Mouse (Mus musculus): ENCODE measurements around the gene Tmem255b. TPM values are rescaled to one million over a fixed set of nuclear protein-coding genes. Genes with fewer than 3 reads are reported as not detected.

The Tmem255b gene
- polyA plus RNA-seq, 1 experiment = not detected

GRCm38 (mm10) chr8:13503936-13504606 is 69.1 kb downstream of the Tmem255b start:
- Histone ChIP-seq H3K27ac (ENCODE audit: insufficient read depth, low read length) (no peak overlapping the region), H3K4me3 (ENCODE audit: insufficient read depth, low read length) (no peak overlapping the region), H3K4me1 (ENCODE audit: control insufficient read depth, insufficient read depth, low read length) (no peaks in the 10 kb centered on the region)
- no peak for TF ChIP-seq POLR2A (IDR thresholded peaks at IDR 0.05; ENCODE audit: low read depth, low read length)
- no peak for TF ChIP-seq CTCF (IDR thresholded peaks at IDR 0.05; ENCODE audit: borderline replicate concordance, insufficient read depth, low read length)

DNA sequence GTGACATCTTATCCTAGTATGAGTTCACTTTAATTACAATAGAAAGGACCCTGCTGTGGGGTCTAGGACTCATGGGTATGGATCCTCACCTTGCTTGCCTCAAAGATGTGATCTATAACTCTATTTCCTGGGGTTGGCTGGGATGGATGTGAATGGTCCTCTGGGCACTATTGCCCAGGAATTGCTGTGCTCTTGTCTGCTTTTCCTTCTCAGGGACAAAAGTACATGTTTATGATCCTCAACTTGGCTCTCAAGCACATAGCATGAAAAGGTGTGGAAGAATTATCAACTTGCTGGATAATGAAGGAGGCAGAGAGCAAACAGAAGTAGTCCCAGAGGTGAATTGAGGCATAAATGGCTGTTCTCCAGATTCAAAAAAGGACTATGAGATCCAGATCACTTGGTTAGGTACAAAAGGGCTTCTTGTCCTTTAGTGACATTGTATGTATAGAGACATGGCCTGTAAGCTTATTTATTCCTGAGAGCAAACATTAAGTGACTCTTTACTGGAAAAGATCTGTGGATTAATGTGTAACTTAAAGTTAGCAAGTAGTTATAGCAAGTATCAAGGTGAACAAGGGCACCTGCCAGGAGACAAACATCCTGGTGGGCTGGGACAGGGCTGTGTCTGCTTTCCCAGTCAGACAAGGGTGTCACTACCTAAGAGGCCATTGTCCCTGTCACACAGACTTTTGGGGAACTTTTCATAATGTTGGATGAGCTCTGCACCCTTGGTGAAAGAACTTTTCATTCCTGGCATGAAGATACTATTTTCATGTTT is 70.1 kb downstream of the Tmem255b start:
- TF ChIP-seq POLR2A (IDR thresholded peaks at IDR 0.05; ENCODE audit: low read depth, low read length) (no peak), CTCF (IDR thresholded peaks at IDR 0.05; ENCODE audit: borderline replicate concordance, insufficient read depth, low read length) (no peak)
- Histone ChIP-seq H3K4me1 (ENCODE audit: control insufficient read depth, insufficient read depth, low read length) (no peaks in the 10 kb centered on the region), H3K4me3 (ENCODE audit: insufficient read depth, low read length) (no peak overlapping the region), H3K27ac (ENCODE audit: insufficient read depth, low read length) (no peak overlapping the region)

- TF ChIP-seq POLR2A (IDR thresholded peaks at IDR 0.05; ENCODE audit: low read depth, low read length) = no peak
- no peak for TF ChIP-seq CTCF (IDR thresholded peaks at IDR 0.05; ENCODE audit: borderline replicate concordance, insufficient read depth, low read length)
- H3K4me1 ChIP-seq (ENCODE audit: control insufficient read depth, insufficient read depth, low read length) = no peaks in the 10 kb centered on the region
- no peak overlapping the region for H3K27ac ChIP-seq (ENCODE audit: insufficient read depth, low read length)
- no peak overlapping the region for H3K4me3 ChIP-seq (ENCODE audit: insufficient read depth, low read length)
These were observed 71.9 kb downstream of the Tmem255b start for GRCm38 (mm10) chr8:13506849-13507248.

GRCm38 (mm10) chr8:13507284-13507937 is 72.4 kb downstream of the Tmem255b start:
- TF ChIP-seq POLR2A (IDR thresholded peaks at IDR 0.05; ENCODE audit: low read depth, low read length) = no peak
- TF ChIP-seq CTCF (IDR thresholded peaks at IDR 0.05; ENCODE audit: borderline replicate concordance, insufficient read depth, low read length) = no peak
- Histone ChIP-seq H3K4me1 (ENCODE audit: control insufficient read depth, insufficient read depth, low read length) (no peaks in the 10 kb centered on the region), H3K27ac (ENCODE audit: insufficient read depth, low read length) (no peak overlapping the region), H3K4me3 (ENCODE audit: insufficient read depth, low read length) (no peak overlapping the region)

DNA sequence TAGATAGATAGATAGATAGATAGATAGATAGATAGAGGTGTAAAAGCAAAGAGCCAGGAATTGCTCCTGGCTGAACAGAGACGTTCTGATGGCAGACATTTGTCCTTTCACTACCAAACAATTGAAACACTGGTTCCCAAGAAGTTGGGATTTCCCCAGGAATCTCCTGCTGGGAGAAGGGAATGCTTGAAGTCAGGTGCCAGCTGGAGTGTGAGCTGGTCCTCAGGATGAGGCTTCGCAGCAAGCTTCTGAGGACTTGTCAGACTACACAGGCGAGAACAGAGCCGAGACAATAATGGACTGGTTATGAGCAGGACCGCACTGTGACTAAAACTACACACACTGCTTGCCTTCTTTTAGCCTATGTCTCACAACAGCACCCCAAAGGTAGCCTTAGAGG is 77.0 kb downstream of the Tmem255b start:
- TF ChIP-seq CTCF (IDR thresholded peaks at IDR 0.05; ENCODE audit: borderline replicate concordance, insufficient read depth, low read length) (no peak), POLR2A (IDR thresholded peaks at IDR 0.05; ENCODE audit: low read depth, low read length) (no peak)
- H3K4me1 ChIP-seq (ENCODE audit: control insufficient read depth, insufficient read depth, low read length) = no peaks in the 10 kb centered on the region
- H3K4me3 ChIP-seq (ENCODE audit: insufficient read depth, low read length) = no peak overlapping the region
- no peak overlapping the region for H3K27ac ChIP-seq (ENCODE audit: insufficient read depth, low read length)

DNA sequence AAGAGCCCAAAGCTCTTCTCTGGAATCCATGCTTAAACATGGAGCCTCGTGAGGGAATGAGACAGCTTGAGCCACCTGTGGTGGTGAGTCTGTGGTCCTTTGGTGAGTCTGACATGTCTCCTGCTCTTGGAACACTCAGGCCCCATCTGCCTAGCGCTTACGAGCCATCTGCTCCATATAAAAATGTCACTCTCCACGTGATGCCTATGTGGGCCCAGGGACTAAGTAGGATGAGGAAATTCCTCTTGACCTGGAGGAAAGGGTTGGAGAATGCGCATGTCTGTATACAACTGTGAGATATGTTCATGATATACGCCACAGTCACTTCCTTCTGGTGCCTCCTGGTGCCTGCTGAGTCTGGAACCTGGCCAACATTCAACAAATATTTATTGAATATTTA is 77.7 kb downstream of the Tmem255b start:
- H3K4me3 ChIP-seq (ENCODE audit: insufficient read depth, low read length) = no peak overlapping the region
- no peak for TF ChIP-seq CTCF (IDR thresholded peaks at IDR 0.05; ENCODE audit: borderline replicate concordance, insufficient read depth, low read length)
- TF ChIP-seq POLR2A (IDR thresholded peaks at IDR 0.05; ENCODE audit: low read depth, low read length) = no peak
- H3K27ac ChIP-seq (ENCODE audit: insufficient read depth, low read length) = no peak overlapping the region
- H3K4me1 ChIP-seq (ENCODE audit: control insufficient read depth, insufficient read depth, low read length) = no peaks in the 10 kb centered on the region

- Histone ChIP-seq H3K4me3 (ENCODE audit: insufficient read depth, low read length) (no peak overlapping the region), H3K27ac (ENCODE audit: insufficient read depth, low read length) (no peak overlapping the region), H3K4me1 (ENCODE audit: control insufficient read depth, insufficient read depth, low read length) (no peaks in the 10 kb centered on the region)
- no peak for TF ChIP-seq CTCF (IDR thresholded peaks at IDR 0.05; ENCODE audit: borderline replicate concordance, insufficient read depth, low read length)
- no peak for TF ChIP-seq POLR2A (IDR thresholded peaks at IDR 0.05; ENCODE audit: low read depth, low read length)
These were observed 78.8 kb downstream of the Tmem255b start for GRCm38 (mm10) chr8:13513556-13514370.

- TF ChIP-seq CTCF (IDR thresholded peaks at IDR 0.05; ENCODE audit: borderline replicate concordance, insufficient read depth, low read length) (no peak), POLR2A (IDR thresholded peaks at IDR 0.05; ENCODE audit: low read depth, low read length) (no peak)
- Histone ChIP-seq H3K27ac (ENCODE audit: insufficient read depth, low read length) (peak overlapping the region; percentile 30; the same call in 1 of the 2 replicates), H3K4me1 (ENCODE audit: control insufficient read depth, insufficient read depth, low read length) (peaks cover 4% of the 10 kb centered on the region)
These were observed 81.0 kb downstream of the Tmem255b start for GRCm38 (mm10) chr8:13516011-13516442.

GRCm38 (mm10) chr8:13516728-13517127 is 81.7 kb downstream of the Tmem255b start:
- peaks cover 4% of the 10 kb centered on the region for H3K4me1 ChIP-seq (ENCODE audit: control insufficient read depth, insufficient read depth, low read length)
- peak overlapping the region; percentile 30 for H3K27ac ChIP-seq (ENCODE audit: insufficient read depth, low read length)
- no peak for TF ChIP-seq POLR2A (IDR thresholded peaks at IDR 0.05; ENCODE audit: low read depth, low read length)
- TF ChIP-seq CTCF (IDR thresholded peaks at IDR 0.05; ENCODE audit: borderline replicate concordance, insufficient read depth, low read length) = no peak
- H3K4me3 ChIP-seq (ENCODE audit: insufficient read depth, low read length) = no peak overlapping the region

More at GRCm38 (mm10) chr8:13516011-13516442, 81.0 kb downstream of the Tmem255b start:
- H3K4me3 ChIP-seq (ENCODE audit: insufficient read depth, low read length) = no peak overlapping the region
